Mouse (Mus musculus) heart, embryonic 13.5 days (tissue): ENCODE results near the gene Plac8. TPM values are rescaled to one million over a fixed set of nuclear protein-coding genes. Genes with fewer than 3 reads are reported as not detected.

Experiments
- ATAC-seq: fragments of 200-750 bp; cut with Nextera tagmentation; 2 replicates; pipeline ENCODE4 v1.8.0; 2017; ENCODE audit warnings: moderate TSS enrichment; ENCODE audit not compliant: insufficient number of reproducible peaks, low FRiP score, low TSS enrichment; ENCODE audit errors: extremely low read depth
- H3K27ac ChIP-seq: fragments of 300-500 bp; sonication (generic); replicated peaks from 2 replicates; pipeline ENCODE4 v1.5.1; 2015; ENCODE audit warnings: moderate library complexity, mild to moderate bottlenecking, inconsistent platforms
- H3K27me3 ChIP-seq: fragments of 300-500 bp; sonication (generic); replicated peaks from 2 replicates; pipeline ENCODE4 v1.6.1; 2015; ENCODE audit warnings: mild to moderate bottlenecking, inconsistent platforms
- H3K36me3 ChIP-seq: fragments of 300-500 bp; sonication (generic); 2 replicates; pipeline ENCODE4 v1.6.1; 2015; ENCODE audit warnings: mild to moderate bottlenecking, inconsistent platforms
- H3K4me1 ChIP-seq: fragments of 300-500 bp; sonication (generic); 2 replicates; pipeline ENCODE4 v1.6.1; 2015; ENCODE audit warnings: inconsistent platforms
- H3K4me2 ChIP-seq: fragments of 300-500 bp; sonication (generic); 2 replicates; pipeline ENCODE4 v1.6.1; 2015; ENCODE audit warnings: inconsistent platforms, mild to moderate bottlenecking, moderate library complexity
- H3K4me3 ChIP-seq: fragments of 300-500 bp; sonication (generic); 2 replicates; pipeline ENCODE4 v1.5.1; 2015; ENCODE audit warnings: moderate library complexity, mild to moderate bottlenecking, inconsistent platforms
- H3K9ac ChIP-seq: fragments of 300-500 bp; sonication (generic); 2 replicates; pipeline ENCODE4 v1.6.1; 2015; ENCODE audit warnings: inconsistent platforms, mild to moderate bottlenecking, moderate library complexity
- H3K9me3 ChIP-seq: fragments of 300-500 bp; sonication (generic); 2 replicates; pipeline ENCODE4 v1.6.1; 2016; ENCODE audit warnings: inconsistent platforms
- WGBS: fragments of 180-500 bp; shearing (Covaris S2); methylation state at CpG from one replicate; pipeline ENCODE4 v1.1.7; 2015; ENCODE audit warnings: mixed read lengths; 5-methylcytosine and 5-hydroxymethylcytosine counted together
- polyA plus RNA-seq: library from polyadenylated mRNA; unstranded; fragments of >200 nt; fragmentation: Nextera tagmentation; extraction: Ambion mirVana; gene quantifications from 2 replicates; pipeline ENCODE4 v1.2.1, GENCODE M21; 2015

The Plac8 gene
- polyA plus RNA-seq, 1 experiment from 2014 or later: 5.7 TPM

DNA sequence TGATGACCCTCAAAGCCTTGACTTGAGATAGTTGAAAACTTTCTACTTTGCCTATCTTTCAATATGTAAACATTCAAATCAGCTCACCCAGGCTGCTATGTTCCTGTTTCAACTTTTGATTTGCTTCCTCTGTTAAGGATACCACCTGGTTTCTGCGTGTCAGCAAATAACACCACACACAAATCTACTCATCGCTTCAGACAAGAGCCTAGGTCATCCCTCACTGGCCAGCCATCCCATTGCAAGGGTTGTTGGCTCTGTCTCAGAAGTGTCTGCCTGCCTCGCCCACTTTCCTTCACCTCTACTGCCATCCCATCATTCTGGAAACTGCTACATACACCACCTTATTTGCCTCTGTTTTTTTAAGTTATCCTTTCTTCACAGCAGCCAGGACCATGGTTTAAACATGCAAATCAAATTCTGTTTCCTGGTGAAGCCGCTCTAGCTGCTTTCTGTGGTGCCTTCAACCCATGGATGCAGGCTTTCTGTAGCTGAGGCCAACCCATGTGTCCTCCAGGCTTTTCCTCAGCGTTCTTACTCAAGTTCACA lies 6.9 kb upstream of the Plac8 start:
- WGBS: 74% methylated on average over 5 of the region's 5 CpGs
- no peak for ATAC-seq
- Histone ChIP-seq H3K9me3 (no peaks in the 10 kb centered on the region), H3K9ac (no peak overlapping the region), H3K27me3 (no peaks in the 10 kb centered on the region; the same call in 1 of the 2 replicates), H3K36me3 (no peaks in the 10 kb centered on the region), H3K4me3 (no peak overlapping the region), H3K27ac (no peak overlapping the region), H3K4me1 (no peaks in the 10 kb centered on the region), H3K4me2 (no peak overlapping the region)

DNA sequence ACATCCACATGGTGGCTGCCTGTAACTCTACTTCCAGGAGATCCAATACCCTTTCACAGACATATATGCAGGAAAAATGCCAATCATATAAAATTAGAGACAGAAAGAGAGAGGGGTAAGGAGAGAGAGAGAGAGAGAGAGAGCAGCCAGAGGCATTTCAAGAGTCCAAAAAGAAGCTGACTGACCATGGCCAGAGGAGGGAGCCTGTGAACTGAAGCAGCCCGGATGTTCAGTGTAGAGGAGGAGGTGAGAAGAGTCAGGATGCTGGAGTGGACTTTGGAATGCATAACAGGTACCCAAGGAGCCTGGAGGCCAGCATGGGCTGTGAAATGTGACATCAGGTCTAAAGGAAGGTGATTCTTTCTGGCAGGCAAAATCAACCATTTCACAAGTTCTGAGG lies 2.7 kb upstream of the Plac8 start:
- 45% methylated on average over 1 of the region's 1 CpGs for whole genome bisulfite sequencing
- Histone ChIP-seq H3K9ac (no peak overlapping the region), H3K4me2 (no peak overlapping the region), H3K4me3 (no peak overlapping the region), H3K27ac (no peak overlapping the region), H3K36me3 (no peaks in the 10 kb centered on the region), H3K27me3 (no peaks in the 10 kb centered on the region; the same call in 1 of the 2 replicates), H3K4me1 (peaks cover 11% of the 10 kb centered on the region), H3K9me3 (no peaks in the 10 kb centered on the region)
- no peak for ATAC-seq

DNA sequence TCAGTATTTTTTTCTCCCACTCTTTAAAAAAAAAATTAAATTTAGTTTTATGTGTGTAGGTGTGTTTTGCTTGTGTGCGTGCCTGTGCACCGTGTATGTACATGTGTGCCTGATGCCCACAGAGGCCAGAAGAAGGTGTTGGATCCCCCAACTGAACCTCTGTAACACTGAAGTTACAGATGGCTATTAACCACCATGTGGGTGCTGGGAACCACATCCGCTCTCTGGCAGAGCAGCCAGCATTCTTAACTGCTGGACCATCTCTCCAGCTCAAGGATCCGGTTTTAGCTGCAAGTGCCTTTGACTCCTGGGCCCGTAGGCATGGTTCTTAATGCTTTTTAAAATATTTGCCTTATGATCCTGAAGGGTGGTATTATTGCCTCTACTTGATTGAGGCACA lies 1.2 kb upstream of the Plac8 start:
- WGBS: 79% methylated on average over 5 of the region's 5 CpGs
- Histone ChIP-seq H3K4me3 (no peak overlapping the region), H3K36me3 (no peaks in the 10 kb centered on the region), H3K4me2 (no peak overlapping the region), H3K27ac (no peak overlapping the region), H3K9me3 (no peaks in the 10 kb centered on the region), H3K4me1 (peaks cover 11% of the 10 kb centered on the region), H3K9ac (no peak overlapping the region), H3K27me3 (no peaks in the 10 kb centered on the region; the same call in 1 of the 2 replicates)
- no peak for ATAC-seq

DNA sequence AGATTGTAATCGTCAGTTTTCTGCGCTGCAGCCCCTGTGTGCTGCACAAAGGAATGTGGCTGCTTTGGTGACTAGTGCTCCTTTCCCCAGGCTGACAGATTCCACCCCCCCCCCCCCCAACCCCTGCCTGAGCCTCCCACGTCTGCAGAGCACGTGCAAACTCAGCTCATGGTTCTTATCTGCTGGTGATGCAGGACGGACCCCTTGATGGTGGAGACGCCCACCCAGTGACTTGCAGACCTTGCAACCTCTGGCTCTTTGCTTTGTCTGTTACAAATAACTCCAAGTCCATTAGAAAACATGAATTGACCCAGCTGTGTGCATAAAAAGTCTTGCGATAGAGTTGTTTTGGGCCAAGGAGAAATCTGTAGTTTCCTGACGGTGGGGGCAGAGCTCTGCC lies 1.3 kb downstream of the Plac8 start:
- no peaks in the 10 kb centered on the region for H3K27me3 ChIP-seq

DNA sequence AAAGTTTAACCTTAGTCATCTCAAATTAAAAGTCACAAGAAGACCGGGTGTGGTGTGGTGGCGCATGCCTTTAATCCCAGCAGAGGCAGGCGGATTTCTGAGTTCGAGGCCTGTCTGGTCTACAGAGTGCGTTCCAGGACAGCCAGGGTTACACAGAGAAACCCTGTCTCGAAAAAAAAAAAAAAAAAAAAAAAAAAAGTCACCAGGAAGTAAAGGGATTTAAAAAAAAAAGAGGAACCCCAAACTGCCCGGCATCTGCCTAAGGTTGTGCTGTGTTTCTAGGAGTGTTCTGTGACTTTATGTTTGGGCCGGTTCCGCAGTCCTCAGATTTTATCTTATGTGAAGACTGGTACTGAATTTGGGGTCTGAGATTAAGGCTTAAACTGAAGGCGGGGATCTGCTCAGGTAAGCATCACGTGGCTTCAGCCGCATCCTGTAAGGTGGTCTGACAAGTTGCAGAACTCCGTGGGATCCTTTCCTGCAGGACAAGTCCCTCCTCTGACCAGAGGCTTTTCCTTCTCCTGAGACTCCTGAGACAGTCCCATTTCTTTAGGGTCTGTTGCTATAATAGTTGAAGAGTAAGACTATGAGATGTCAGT lies 1.9 kb downstream of the Plac8 start:
- no peak for ATAC-seq
- Histone ChIP-seq H3K9ac (0 out of 2 replicates have a peak overlapping the region, but pooled peaks have one; percentile 37), H3K9me3 (no peaks in the 10 kb centered on the region), H3K27me3 (no peaks in the 10 kb centered on the region), H3K27ac (no peak overlapping the region), H3K36me3 (no peaks in the 10 kb centered on the region), H3K4me2 (peak overlapping the region; percentile 47), H3K4me1 (peaks cover 11% of the 10 kb centered on the region), H3K4me3 (peak overlapping the region; percentile 6; the same call in 1 of the 2 replicates)
- WGBS: 57% methylated on average over 13 of the region's 13 CpGs

More for the DNA sequence above, 1.3 kb downstream of the Plac8 start:
- no peak for ATAC-seq
- Histone ChIP-seq H3K27ac (no peak overlapping the region), H3K4me2 (peak overlapping the region; percentile 47), H3K4me3 (peak overlapping the region; percentile 6; the same call in 1 of the 2 replicates), H3K9ac (0 out of 2 replicates have a peak overlapping the region, but pooled peaks have one; percentile 37), H3K36me3 (no peaks in the 10 kb centered on the region), H3K9me3 (no peaks in the 10 kb centered on the region), H3K4me1 (peaks cover 11% of the 10 kb centered on the region)
- WGBS: 15% methylated on average over 8 of the region's 8 CpGs

DNA sequence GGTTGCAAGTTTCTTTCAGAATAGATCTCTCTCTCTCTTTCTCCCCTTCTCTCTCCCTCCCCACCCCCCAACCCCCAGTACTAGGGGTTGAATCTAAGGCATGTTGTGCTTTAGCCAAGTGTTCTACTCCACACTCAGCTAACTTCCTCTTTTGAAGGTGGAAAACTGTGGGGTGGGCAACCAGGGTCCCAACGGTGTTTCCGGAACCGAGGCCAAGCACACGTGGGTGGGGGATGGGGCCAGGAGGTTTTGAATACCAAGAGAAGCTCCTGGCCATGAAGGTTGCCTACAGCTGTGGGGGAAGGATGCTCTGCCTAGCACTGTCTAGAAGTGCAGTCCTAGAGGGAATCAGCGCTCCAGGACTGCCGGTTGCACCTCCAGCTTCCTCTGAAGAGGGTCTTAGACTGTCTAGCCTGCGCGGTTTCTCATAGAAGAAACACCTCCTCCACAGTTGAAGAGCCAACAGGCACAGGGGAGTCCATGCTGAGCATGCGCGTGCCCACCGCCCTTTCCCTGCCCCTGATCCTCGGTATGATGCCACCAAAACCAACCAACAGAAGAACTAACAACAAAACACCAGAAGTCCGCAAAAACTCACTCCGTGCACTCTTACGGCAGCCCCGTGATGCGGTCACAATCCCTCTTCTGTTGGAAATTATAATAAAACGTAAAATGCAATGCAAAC lies 2.7 kb downstream of the Plac8 start:
- 66% methylated on average over 18 of the region's 18 CpGs for WGBS
- Histone ChIP-seq H3K4me3 (no peak overlapping the region), H3K9me3 (no peaks in the 10 kb centered on the region), H3K9ac (no peak overlapping the region), H3K36me3 (no peaks in the 10 kb centered on the region), H3K27me3 (no peaks in the 10 kb centered on the region), H3K4me1 (peaks cover 11% of the 10 kb centered on the region), H3K4me2 (no peak overlapping the region), H3K27ac (no peak overlapping the region)
- no peak for ATAC-seq

DNA sequence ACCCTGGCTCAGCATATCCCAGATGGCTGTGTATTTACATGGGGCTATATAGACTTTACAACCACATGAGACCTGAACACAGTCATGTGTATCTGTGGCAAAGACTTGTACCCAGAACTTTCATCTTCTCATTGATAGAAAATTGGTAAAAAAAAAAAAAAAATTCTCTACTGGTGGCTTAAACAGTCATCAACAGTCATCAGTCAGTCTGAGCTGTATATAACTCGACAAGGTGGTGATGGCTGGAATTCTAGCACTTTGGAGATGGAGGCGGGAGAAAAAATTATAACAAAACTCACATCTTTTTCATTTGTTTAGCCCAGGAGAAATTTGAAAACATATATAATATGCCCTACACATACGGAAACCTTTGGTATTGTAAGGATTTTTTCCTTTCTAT lies 3.2 kb downstream of the Plac8 start:
- WGBS: 67% methylated on average over 3 of the region's 3 CpGs
- no peak overlapping the region for H3K9ac ChIP-seq
- no peak overlapping the region for H3K4me2 ChIP-seq
- H3K4me3 ChIP-seq: no peak overlapping the region
- H3K36me3 ChIP-seq: no peaks in the 10 kb centered on the region
- no peak for ATAC-seq
- H3K4me1 ChIP-seq: peaks cover 11% of the 10 kb centered on the region
- no peak overlapping the region for H3K27ac ChIP-seq
- H3K9me3 ChIP-seq: no peaks in the 10 kb centered on the region
- no peaks in the 10 kb centered on the region for H3K27me3 ChIP-seq

DNA sequence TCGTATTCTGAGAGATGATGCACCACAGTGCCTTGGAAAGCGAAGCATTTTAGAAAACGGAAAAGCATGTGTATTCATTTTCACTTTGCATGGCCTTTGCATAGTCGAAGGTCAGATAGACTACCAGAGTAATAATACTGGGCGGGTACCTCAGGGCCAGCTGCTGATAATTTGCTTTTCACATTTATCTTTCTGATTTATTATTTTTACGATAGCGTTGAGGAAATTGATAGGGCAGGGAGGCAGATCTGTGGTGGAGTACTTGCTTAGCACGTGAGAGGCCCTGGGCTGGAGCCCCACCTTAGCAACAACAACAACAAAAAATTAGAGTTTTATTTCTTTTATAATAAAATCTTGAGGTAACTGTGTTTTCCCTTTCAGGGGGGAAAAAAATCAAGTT lies 3.9 kb downstream of the Plac8 start:
- Histone ChIP-seq H3K9ac (no peak overlapping the region), H3K27me3 (no peaks in the 10 kb centered on the region), H3K36me3 (no peaks in the 10 kb centered on the region), H3K4me1 (peaks cover 11% of the 10 kb centered on the region), H3K4me3 (no peak overlapping the region), H3K4me2 (no peak overlapping the region), H3K9me3 (no peaks in the 10 kb centered on the region), H3K27ac (no peak overlapping the region)
- ATAC-seq: no peak
- WGBS: 69% methylated on average over 8 of the region's 8 CpGs

DNA sequence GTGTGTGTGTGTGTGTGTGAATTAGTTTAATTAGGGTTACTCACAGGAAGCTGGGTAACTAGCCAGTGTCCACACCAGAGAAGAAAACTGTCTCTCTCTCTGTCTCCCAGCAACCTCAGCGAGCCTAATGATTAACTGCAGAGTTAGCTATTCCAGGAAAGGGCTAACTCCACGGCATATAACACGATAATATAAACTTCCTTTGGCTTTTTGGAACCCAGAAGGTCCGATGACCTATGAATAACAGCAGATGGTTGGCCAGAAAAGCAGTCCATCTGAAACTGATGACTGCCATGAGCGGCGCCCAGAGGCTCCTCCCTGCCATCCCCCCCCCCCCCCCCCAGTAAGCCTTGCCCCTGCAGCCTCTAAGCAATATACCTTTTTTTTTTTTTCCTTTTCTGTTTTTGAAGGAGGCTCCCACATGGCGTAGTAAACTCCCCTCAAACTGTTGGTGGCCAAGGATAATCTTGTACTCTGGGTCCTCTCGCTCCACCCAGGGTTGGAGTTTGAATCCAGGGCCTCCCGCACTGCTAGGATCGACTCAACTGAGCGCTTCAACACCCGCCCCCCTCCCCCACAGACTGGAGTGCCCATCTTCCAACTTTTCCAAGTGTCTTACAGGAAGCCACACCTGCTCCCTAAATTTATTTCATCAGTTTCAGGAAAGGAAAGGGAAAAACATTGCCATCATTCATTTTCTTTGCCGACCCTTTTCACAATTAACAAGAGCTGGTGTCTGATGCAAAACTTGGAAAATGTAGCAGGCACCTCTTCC lies 4.6 kb downstream of the Plac8 start:
- H3K9ac ChIP-seq: no peak overlapping the region
- no peaks in the 10 kb centered on the region for H3K36me3 ChIP-seq
- 71% methylated on average over 13 of the region's 13 CpGs for WGBS
- no peaks in the 10 kb centered on the region for H3K9me3 ChIP-seq
- ATAC-seq: no peak
- peaks cover 11% of the 10 kb centered on the region for H3K4me1 ChIP-seq
- no peak overlapping the region for H3K4me2 ChIP-seq
- no peaks in the 10 kb centered on the region for H3K27me3 ChIP-seq
- H3K27ac ChIP-seq: no peak overlapping the region
- H3K4me3 ChIP-seq: no peak overlapping the region

DNA sequence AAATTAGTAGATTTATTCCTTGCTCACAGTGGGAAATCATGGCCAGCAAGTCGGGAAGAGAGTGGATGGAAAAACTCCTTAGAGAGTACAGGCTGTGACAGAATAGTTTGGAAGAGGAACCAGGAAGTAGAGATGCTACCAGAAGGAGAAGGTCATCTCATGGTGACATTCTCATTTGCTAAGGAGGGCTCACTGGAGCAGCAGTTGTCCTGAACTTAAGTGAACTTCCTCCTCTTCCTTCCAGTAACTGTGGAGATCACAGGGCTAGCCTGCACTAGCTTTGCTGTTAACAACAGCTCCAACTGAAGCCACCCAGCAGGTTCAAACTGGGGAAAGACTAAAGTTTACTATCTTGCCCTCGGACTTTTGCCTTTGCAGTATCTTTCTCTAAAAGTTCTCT lies 5.2 kb downstream of the Plac8 start:
- WGBS: 63% methylated on average over 2 of the region's 2 CpGs
- no peak for ATAC-seq
- H3K9ac ChIP-seq: no peak overlapping the region
- no peaks in the 10 kb centered on the region for H3K36me3 ChIP-seq
- no peaks in the 10 kb centered on the region for H3K27me3 ChIP-seq
- no peak overlapping the region for H3K27ac ChIP-seq
- H3K4me2 ChIP-seq: no peak overlapping the region
- no peaks in the 10 kb centered on the region for H3K9me3 ChIP-seq
- H3K4me1 ChIP-seq: peaks cover 11% of the 10 kb centered on the region
- no peak overlapping the region for H3K4me3 ChIP-seq

DNA sequence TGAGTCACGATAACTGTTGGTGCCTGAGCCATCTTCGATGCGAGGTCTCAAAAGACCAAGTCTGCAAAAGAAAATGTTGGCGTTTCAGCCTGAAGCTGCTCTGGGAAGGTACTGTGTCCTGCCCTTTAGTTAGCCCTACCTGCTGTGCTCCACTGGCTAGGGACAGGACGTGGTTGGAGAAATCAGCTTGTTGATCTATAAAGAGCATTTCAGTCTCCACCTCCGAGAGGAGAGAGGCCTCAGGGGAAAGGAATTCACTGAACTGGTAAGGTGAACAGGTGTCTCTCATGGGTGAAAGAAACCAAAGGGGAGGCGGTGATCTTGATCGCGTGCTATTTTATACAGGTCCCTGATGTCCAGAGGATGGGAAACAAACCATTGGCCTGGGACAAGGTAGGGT lies 9.3 kb downstream of the Plac8 start:
- Histone ChIP-seq H3K27ac (no peak overlapping the region), H3K27me3 (no peaks in the 10 kb centered on the region)
- ATAC-seq: no peak

More for the DNA sequence above, 9.3 kb downstream of the Plac8 start:
- no peaks in the 10 kb centered on the region for H3K36me3 ChIP-seq
- H3K9ac ChIP-seq: no peak overlapping the region
- H3K4me1 ChIP-seq: no peaks in the 10 kb centered on the region
- H3K4me3 ChIP-seq: no peak overlapping the region
- 79% methylated on average over 9 of the region's 9 CpGs for WGBS
- H3K4me2 ChIP-seq: no peak overlapping the region
- no peaks in the 10 kb centered on the region for H3K9me3 ChIP-seq
